11 mouse cellular contexts compared by ENCODE assay signal in the genomic region with DNA sequence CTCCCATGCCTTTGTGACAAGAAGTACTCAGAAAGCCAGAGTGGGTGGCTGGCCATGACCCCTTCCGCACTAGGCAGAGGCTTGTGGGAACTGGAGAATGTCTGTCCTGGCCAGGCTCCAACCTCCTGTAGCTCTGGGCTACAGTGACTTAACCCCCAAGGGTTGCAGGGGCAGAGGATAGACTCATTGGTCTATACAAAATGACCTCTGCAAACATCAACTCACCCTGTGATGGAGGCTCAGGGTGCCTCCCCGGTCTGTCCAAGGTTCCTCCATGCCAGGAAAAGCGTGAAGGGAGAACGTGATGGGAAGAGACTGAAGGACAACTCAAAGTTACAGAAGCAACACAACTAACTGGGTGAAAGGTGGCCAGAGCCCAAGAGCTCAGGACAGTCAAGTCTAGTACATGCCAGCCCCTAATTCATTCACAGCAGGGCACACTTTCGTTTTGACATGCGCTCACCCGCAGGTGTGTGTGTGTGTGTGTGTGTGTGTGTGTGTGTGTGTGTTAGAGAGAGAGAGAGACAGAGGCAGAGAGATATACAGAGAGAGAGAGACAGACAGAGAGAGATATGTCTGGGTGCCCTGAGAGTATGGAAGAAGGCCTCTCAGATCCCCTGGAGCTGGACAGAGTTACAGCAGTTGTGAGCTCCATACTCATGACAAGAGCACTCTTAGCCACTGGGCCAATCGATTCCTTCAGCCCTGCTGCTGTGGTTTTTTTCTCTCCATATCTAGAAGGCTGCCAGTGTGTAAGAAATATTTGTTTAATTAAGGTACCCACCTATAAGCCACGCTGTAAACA. TPM values are rescaled to one million over a fixed set of nuclear protein-coding genes. Genes with fewer than 3 reads are reported as not detected.
DNase-seq lines count a peak whose midpoint lies in the region; ATAC-seq and TF ChIP-seq lines count a peak whose summit lies in the region.
"Had no signal": no experiment of that assay in that cellular context is flagged by ENCODE, and none has a peak within 500 bp of the region (broad histone marks: within the 10 kb centered on the region; RNA-seq: fewer than 3 reads in every experiment).

No protein-coding gene starts in this region.

- H3K4me3 ChIP-seq in lung, postnatal 0 days (ENCODE audit: low read depth, low read length) = no peak overlapping the region
- H3K4me3 ChIP-seq in heart, postnatal 0 days (ENCODE audit: low read depth, low read length) = no peak overlapping the region
- no peak overlapping the region for H3K4me3 ChIP-seq in limb, embryonic 13.5 days
- H3K4me3 ChIP-seq: lung, embryonic 15.5 days had no signal

- no peaks in the 10 kb centered on the region; the same call in 1 of the 2 replicates for H3K27me3 ChIP-seq in lung, postnatal 0 days (replicated peaks; ENCODE audit: insufficient read depth, low read length)
- no peaks in the 10 kb centered on the region for H3K27me3 ChIP-seq in heart, postnatal 0 days (ENCODE audit: control insufficient read depth, insufficient read depth, low read length)
- H3K27me3 ChIP-seq in limb, embryonic 13.5 days = no peaks in the 10 kb centered on the region
- H3K27me3 ChIP-seq: lung, embryonic 15.5 days had no signal

- H3K9me3 ChIP-seq in lung, postnatal 0 days (ENCODE audit: low read length) = no peaks in the 10 kb centered on the region
- H3K9me3 ChIP-seq in heart, postnatal 0 days (replicated peaks; ENCODE audit: control insufficient read depth, low read length) = no peaks in the 10 kb centered on the region
- H3K9me3 ChIP-seq in limb, embryonic 13.5 days = peaks cover 7% of the 10 kb centered on the region
- H3K9me3 ChIP-seq: lung, embryonic 15.5 days had no signal

- peaks cover 5% of the 10 kb centered on the region; the same call in 1 of the 2 replicates for H3K4me1 ChIP-seq in lung, postnatal 0 days (ENCODE audit: insufficient read depth, low read depth, low read length)
- peaks cover 55% of the 10 kb centered on the region for H3K4me1 ChIP-seq in heart, postnatal 0 days (ENCODE audit: control insufficient read depth, insufficient read depth)
- H3K4me1 ChIP-seq in limb, embryonic 13.5 days = peaks cover 30% of the 10 kb centered on the region; the same call in 1 of the 2 replicates

- H3K4me2 ChIP-seq in lung, postnatal 0 days (replicated peaks; ENCODE audit: low read depth, low read length) = no peak overlapping the region
- H3K4me2 ChIP-seq in heart, postnatal 0 days (ENCODE audit: low read depth, low read length) = peak overlapping the region; percentile 7; the same call in 1 of the 2 replicates
- H3K4me2 ChIP-seq in limb, embryonic 13.5 days (replicated peaks) = no peak overlapping the region
- H3K4me2 ChIP-seq: lung, embryonic 15.5 days had no signal

- no peaks in the 10 kb centered on the region for H3K36me3 ChIP-seq in lung, postnatal 0 days (ENCODE audit: insufficient read depth, low read length)
- no peaks in the 10 kb centered on the region for H3K36me3 ChIP-seq in heart, postnatal 0 days (replicated peaks; ENCODE audit: control insufficient read depth, insufficient read depth, low read length)
- H3K36me3 ChIP-seq in limb, embryonic 13.5 days = peaks cover 18% of the 10 kb centered on the region
- H3K36me3 ChIP-seq: lung, embryonic 15.5 days had no signal

- TF ChIP-seq EP300 in lung, postnatal 0 days (IDR thresholded peaks at IDR 0.05) = no peak
- TF ChIP-seq EP300 in heart, postnatal 0 days (IDR thresholded peaks at IDR 0.05; ENCODE audit: low read depth) = 0 out of 2 replicates have a peak, but pooled peaks have one; percentile 43

- peak; percentile 83 to 91 for DNase-seq in adrenal gland, adult (ENCODE audit: inconsistent age in 2 of 2, low spot score in 1 of 2)
- DNase-seq in adrenal gland, adult 18-20 months (ENCODE audit: low spot score in 2 of 2) = no peak
- DNase-seq in lung, postnatal 0 days (ENCODE audit: low spot score) = peak; percentile 23
- no peak for DNase-seq in lung, postnatal 25 days (ENCODE audit: low spot score)
- peak; percentile 74 for DNase-seq in heart, postnatal 0 days (ENCODE audit: low spot score)
- DNase-seq in urinary bladder, postnatal 14 days (ENCODE audit: low spot score) = no peak
- no peak for DNase-seq in layer of hippocampus, adult 9-10 months (ENCODE audit: low spot score)
- DNase-seq: cerebellum, adult 9-10 months had no signal

- no peak overlapping the region for H3K9ac ChIP-seq in lung, postnatal 0 days (replicated peaks; ENCODE audit: low read depth)
- 0 out of 2 replicates have a peak overlapping the region, but pooled peaks have one; percentile 3 for H3K9ac ChIP-seq in heart, postnatal 0 days (replicated peaks; ENCODE audit: low read depth, low read length)
- H3K9ac ChIP-seq in limb, embryonic 13.5 days = no peak overlapping the region
- H3K9ac ChIP-seq: lung, embryonic 15.5 days had no signal

- no peak for ATAC-seq in lung, postnatal 0 days
- ATAC-seq in heart, postnatal 0 days (ENCODE audit: insufficient read depth, low read depth) = peak; percentile 80
- no peak for ATAC-seq in limb, embryonic 13.5 days (ENCODE audit: low FRiP score, low read depth)
- ATAC-seq: intestine, postnatal 0 days had no signal

- 66% methylated on average over 9 of the region's 9 CpGs for WGBS in lung, postnatal 0 days
- 52% methylated on average over 9 of the region's 9 CpGs for WGBS in heart, postnatal 0 days
- 80% methylated on average over 9 of the region's 9 CpGs for WGBS in limb, embryonic 13.5 days

- no peak for TF ChIP-seq CTCF in lung, postnatal 0 days (IDR thresholded peaks at IDR 0.05)
- no peak for TF ChIP-seq CTCF in heart, postnatal 0 days (IDR thresholded peaks at IDR 0.05; ENCODE audit: low read depth)

- no peak overlapping the region for H3K27ac ChIP-seq in lung, postnatal 0 days (ENCODE audit: low read length)
- peak overlapping the region; percentile 92 for H3K27ac ChIP-seq in heart, postnatal 0 days (ENCODE audit: low read depth)
- H3K27ac ChIP-seq in limb, embryonic 13.5 days = peak overlapping the region; percentile 28; the same call in 1 of the 2 replicates
- H3K27ac ChIP-seq: lung, embryonic 15.5 days had no signal

RNA-seq across cellular contexts. Expression of a gene that starts 37.9 kb away (rescaled TPM):
- total RNA-seq in adrenal gland, adult 18-20 months (2021) = 100 to 1,000 TPM; 136 to 182 TPM
- polyA plus RNA-seq in lung, postnatal 0 days (2015; fragmentation: Nextera tagmentation; extraction: Ambion mirVana) = 37.9 and 38.4 TPM in 2 replicates
- 10.2 and 14.2 TPM in 2 replicates for total RNA-seq in heart, postnatal 0 days (2014; rRNA removed; ENCODE audit: low replicate concordance)
- polyA plus RNA-seq in heart, postnatal 0 days (2015; fragmentation: Nextera tagmentation; extraction: Ambion mirVana) = 37.6 and 43.4 TPM in 2 replicates
- 53.2 and 57.8 TPM in 2 replicates for polyA plus RNA-seq in limb, embryonic 13.5 days (2015; fragmentation: Nextera tagmentation; extraction: Ambion mirVana)

Comparison
In these comparisons a context has a peak if more than half of its experiments do, and no peak if none do; other contexts are left out.
1. DNase-seq: peak in adrenal gland, adult (2 of 2), lung, postnatal 0 days (single experiment) and heart, postnatal 0 days (single experiment); none in adrenal gland, adult 18-20 months (0 of 2), lung, postnatal 25 days (single experiment), urinary bladder, postnatal 14 days (single experiment) and layer of hippocampus, adult 9-10 months (single experiment).